Mouse (Mus musculus) forebrain, embryonic 16.5 days (tissue): Measurements from ENCODE around the gene Tmem242. TPM values are rescaled to one million over a fixed set of nuclear protein-coding genes. Genes with fewer than 3 reads are reported as not detected.
"Not testable (repeated sequence)": the region's sequence is repeated elsewhere in the genome, so short reads cannot be mapped to it uniquely, and the experiment has no call there.

Experiments
- ATAC-seq: fragments of 200-750 bp; cut with Nextera tagmentation; 2 replicates; pipeline ENCODE4 v1.8.0; 2017; ENCODE audit warnings: mild to moderate bottlenecking, moderate library complexity
- H3K27ac ChIP-seq: fragments of 300-500 bp; sonication (generic); 2 replicates; pipeline ENCODE4 v1.5.1; 2014; ENCODE audit warnings: low read length, control low read depth
- H3K27me3 ChIP-seq: fragments of 300-500 bp; sonication (generic); replicated peaks from 2 replicates; pipeline ENCODE4 v1.6.1; 2014; ENCODE audit warnings: low read length; ENCODE audit not compliant: control insufficient read depth, insufficient read depth
- H3K36me3 ChIP-seq: fragments of 300-500 bp; sonication (generic); 2 replicates; pipeline ENCODE4 v1.6.1; 2014; ENCODE audit not compliant: control insufficient read depth, insufficient read depth
- H3K4me1 ChIP-seq: fragments of 300-500 bp; sonication (generic); replicated peaks from 2 replicates; pipeline ENCODE4 v1.6.1; 2014; ENCODE audit warnings: low read length; ENCODE audit not compliant: control insufficient read depth, insufficient read depth
- H3K4me2 ChIP-seq: fragments of 300-500 bp; sonication (generic); 2 replicates; pipeline ENCODE4 v1.6.1; 2014; ENCODE audit warnings: mild to moderate bottlenecking, low read length, control low read depth
- H3K4me3 ChIP-seq: fragments of 300-500 bp; sonication (generic); replicated peaks from 2 replicates; pipeline ENCODE4 v1.5.1; 2014; ENCODE audit warnings: mild to moderate bottlenecking, low read length, control low read depth
- H3K9ac ChIP-seq: fragments of 300-500 bp; sonication (generic); replicated peaks from 2 replicates; pipeline ENCODE4 v1.6.1; 2014; ENCODE audit warnings: low read depth, low read length, control low read depth
- H3K9me3 ChIP-seq: fragments of 300-500 bp; sonication (generic); 2 replicates; pipeline ENCODE4 v1.6.1; 2016; ENCODE audit warnings: low read length; ENCODE audit not compliant: control insufficient read depth
- WGBS: fragments of 180-500 bp; shearing (Covaris S2); extraction: QIAGEN DNeasy Blood & Tissue Kit; methylation state at CpG from one replicate; pipeline ENCODE4 v1.1.7; 2014; 5-methylcytosine and 5-hydroxymethylcytosine counted together
- polyA plus RNA-seq: library from polyadenylated mRNA; unstranded; fragments of >200 nt; fragmentation: Nextera tagmentation; extraction: Ambion mirVana; gene quantifications from 2 replicates; pipeline ENCODE4 v1.2.1, GENCODE M21; 2015

The Tmem242 gene
- polyA plus RNA-seq, 1 experiment from 2014 or later, result 93.1 TPM

DNA sequence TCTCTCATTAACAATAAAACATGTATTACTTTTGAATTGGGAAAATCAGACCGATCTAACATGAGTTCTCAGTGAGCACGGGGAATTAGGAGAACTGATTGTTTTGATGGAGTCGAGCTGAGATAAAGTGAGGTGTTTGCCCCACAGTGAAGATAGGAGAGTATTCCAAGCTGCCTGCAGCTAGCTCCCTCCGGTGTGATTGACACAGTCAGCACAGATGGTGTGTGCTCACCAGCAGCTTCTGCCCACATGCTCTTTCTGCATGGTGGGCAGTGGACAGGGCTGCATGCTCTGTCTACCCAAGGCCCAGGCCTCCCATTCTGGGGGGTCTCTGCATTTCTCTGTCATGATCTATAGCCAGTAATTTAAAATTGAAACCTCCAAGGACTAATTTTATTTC lies 13.6 kb upstream of the Tmem242 start:
- Histone ChIP-seq H3K36me3 (no peaks in the 10 kb centered on the region), H3K27me3 (no peaks in the 10 kb centered on the region), H3K27ac (no peak overlapping the region), H3K9me3 (no peaks in the 10 kb centered on the region), H3K4me1 (no peaks in the 10 kb centered on the region), H3K4me3 (no peak overlapping the region), H3K4me2 (no peak overlapping the region), H3K9ac (no peak overlapping the region)
- 73% methylated on average over 4 of the region's 4 CpGs for WGBS
- no peak for ATAC-seq

GRCm38 (mm10) chr17:5443751-5444150 lies 3.7 kb upstream of the Tmem242 start:
- Histone ChIP-seq H3K27me3 (no peaks in the 10 kb centered on the region), H3K9me3 (no peaks in the 10 kb centered on the region), H3K27ac (no peak overlapping the region), H3K9ac (no peak overlapping the region), H3K4me1 (peaks cover 12% of the 10 kb centered on the region), H3K4me3 (no peak overlapping the region), H3K36me3 (no peaks in the 10 kb centered on the region), H3K4me2 (no peak overlapping the region)
- 48% methylated on average over 5 of the region's 5 CpGs for WGBS
- ATAC-seq, result no peak

GRCm38 (mm10) chr17:5443260-5443659 lies 3.2 kb upstream of the Tmem242 start:
- no peak overlapping the region for H3K27ac ChIP-seq
- no peak for ATAC-seq
- no peak overlapping the region for H3K4me3 ChIP-seq
- no peaks in the 10 kb centered on the region for H3K27me3 ChIP-seq
- peaks cover 13% of the 10 kb centered on the region for H3K4me1 ChIP-seq
- H3K4me2 ChIP-seq, result no peak overlapping the region
- H3K36me3 ChIP-seq, result no peaks in the 10 kb centered on the region
- no peaks in the 10 kb centered on the region for H3K9me3 ChIP-seq
- 60% methylated on average over 3 of the region's 3 CpGs for WGBS
- no peak overlapping the region for H3K9ac ChIP-seq

- not testable (repeated sequence) for H3K4me2 ChIP-seq, H3K27me3 ChIP-seq, H3K27ac ChIP-seq, H3K9me3 ChIP-seq, ATAC-seq, H3K9ac ChIP-seq, H3K4me3 ChIP-seq, H3K36me3 ChIP-seq
- 72% methylated on average over 5 of the region's 5 CpGs for WGBS
- peaks cover 17% of the 10 kb centered on the region for H3K4me1 ChIP-seq
Observed at GRCm38 (mm10) chr17:5442403-5442802, 2.3 kb upstream of the Tmem242 start.

GRCm38 (mm10) chr17:5439831-5440158 lies 264 bp downstream of the Tmem242 start:
- Histone ChIP-seq H3K27me3 (no peaks in the 10 kb centered on the region), H3K9me3 (no peaks in the 10 kb centered on the region), H3K27ac (peak overlapping the region; percentile 81), H3K4me3 (peak overlapping the region; percentile 83), H3K4me2 (peak overlapping the region; percentile 92), H3K4me1 (peaks cover 18% of the 10 kb centered on the region), H3K36me3 (no peaks in the 10 kb centered on the region), H3K9ac (peak overlapping the region; percentile 86)
- ATAC-seq, result no peak; the same call in 1 of the 2 replicates
- WGBS, result 0% methylated on average over 8 of the region's 8 CpGs

DNA sequence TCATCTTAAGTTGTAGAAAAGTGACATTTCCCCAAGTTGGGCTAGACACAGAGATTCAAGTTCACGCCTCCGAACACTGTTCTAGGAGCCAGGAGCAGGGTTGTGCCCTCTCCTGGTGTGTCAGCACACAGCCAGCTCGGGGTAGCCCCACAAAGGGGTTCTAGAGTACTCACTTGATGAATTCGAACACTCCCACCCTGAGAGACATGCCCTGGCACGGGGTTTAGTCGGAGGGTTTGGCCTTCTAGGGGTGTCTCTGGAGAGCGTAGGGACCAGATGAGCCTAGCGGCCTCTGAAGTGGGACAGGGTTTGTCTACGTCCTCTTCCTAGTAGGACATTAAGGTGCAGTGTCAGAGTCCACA lies 10.3 kb downstream of the Tmem242 start:
- no peak overlapping the region for H3K27ac ChIP-seq
- H3K27me3 ChIP-seq, result no peaks in the 10 kb centered on the region
- no peaks in the 10 kb centered on the region for H3K9me3 ChIP-seq
- H3K4me2 ChIP-seq, result no peak overlapping the region
- no peaks in the 10 kb centered on the region for H3K4me1 ChIP-seq
- H3K36me3 ChIP-seq, result peaks cover 6% of the 10 kb centered on the region; the same call in 1 of the 2 replicates
- 78% methylated on average over 9 of the region's 9 CpGs for WGBS
- no peak overlapping the region for H3K4me3 ChIP-seq
- no peak overlapping the region for H3K9ac ChIP-seq
- peak; percentile 62 for ATAC-seq

GRCm38 (mm10) chr17:5429090-5429771 lies 10.8 kb downstream of the Tmem242 start:
- no peak overlapping the region for H3K27ac ChIP-seq
- WGBS, result 55% methylated on average over 10 of the region's 10 CpGs
- peaks cover 6% of the 10 kb centered on the region; the same call in 1 of the 2 replicates for H3K36me3 ChIP-seq
- H3K9ac ChIP-seq, result no peak overlapping the region
- no peak overlapping the region for H3K4me2 ChIP-seq
- H3K9me3 ChIP-seq, result no peaks in the 10 kb centered on the region
- ATAC-seq, result peak; percentile 90
- no peaks in the 10 kb centered on the region for H3K27me3 ChIP-seq
- no peak overlapping the region for H3K4me3 ChIP-seq
- no peaks in the 10 kb centered on the region for H3K4me1 ChIP-seq

- H3K4me1 ChIP-seq, result no peaks in the 10 kb centered on the region
- H3K4me2 ChIP-seq, result no peak overlapping the region
- no peak overlapping the region for H3K27ac ChIP-seq
- ATAC-seq, result no peak
- no peak overlapping the region for H3K4me3 ChIP-seq
- H3K9ac ChIP-seq, result no peak overlapping the region
- H3K9me3 ChIP-seq, result no peaks in the 10 kb centered on the region
- 67% methylated on average over 3 of the region's 3 CpGs for WGBS
- 0 out of 2 replicates have a peak, but pooled peaks cover under 1% of the 10 kb centered on the region for H3K36me3 ChIP-seq
- H3K27me3 ChIP-seq, result no peaks in the 10 kb centered on the region
Observed at GRCm38 (mm10) chr17:5425204-5425603, 14.9 kb downstream of the Tmem242 start.

- Histone ChIP-seq H3K27me3 (no peaks in the 10 kb centered on the region), H3K27ac (no peak overlapping the region), H3K9me3 (no peaks in the 10 kb centered on the region), H3K36me3 (no peaks in the 10 kb centered on the region), H3K4me1 (no peaks in the 10 kb centered on the region), H3K4me3 (no peak overlapping the region), H3K9ac (no peak overlapping the region), H3K4me2 (no peak overlapping the region)
- 76% methylated on average over 8 of the region's 8 CpGs for WGBS
- no peak for ATAC-seq
Observed at GRCm38 (mm10) chr17:5424156-5424555, 15.9 kb downstream of the Tmem242 start.

DNA sequence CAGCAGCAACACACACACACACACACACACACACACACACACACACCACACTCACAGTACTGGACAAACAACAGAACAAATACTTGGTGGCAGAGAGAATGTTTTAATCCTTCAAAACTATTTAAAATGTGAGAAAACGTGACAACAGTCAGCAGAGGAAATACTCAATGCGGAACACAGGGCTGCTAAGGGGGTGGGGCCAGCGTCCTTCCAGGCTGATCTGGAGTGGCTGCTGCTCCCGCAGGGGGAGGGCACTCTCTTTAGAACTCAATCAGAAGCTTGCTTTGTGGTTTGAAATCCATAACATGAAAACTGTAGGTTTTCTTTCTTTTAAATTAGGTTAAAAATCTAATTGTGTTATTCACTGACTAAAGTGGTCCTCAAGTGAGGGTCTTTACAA lies 18.2 kb downstream of the Tmem242 start:
- Histone ChIP-seq H3K4me1 (no peaks in the 10 kb centered on the region), H3K36me3 (no peaks in the 10 kb centered on the region), H3K9me3 (no peaks in the 10 kb centered on the region), H3K4me2 (no peak overlapping the region), H3K27me3 (no peaks in the 10 kb centered on the region), H3K4me3 (no peak overlapping the region), H3K27ac (no peak overlapping the region), H3K9ac (no peak overlapping the region)
- ATAC-seq, result no peak
- WGBS, result 60% methylated on average over 4 of the region's 4 CpGs
